Mouse (Mus musculus) adrenal gland, adult 18-20 months (tissue): ENCODE measurements around the gene Cuzd1. TPM values are rescaled to one million over a fixed set of nuclear protein-coding genes. Genes with fewer than 3 reads are reported as not detected.

Experiments
- DNase-seq, 2 experiments: peaks; one replicate each; pipeline ENCODE4 v3.0.0; 2021 to 2022; ENCODE audit warnings: low spot score in 2 of 2
- long read RNA-seq, 2 experiments: library from polyadenylated mRNA; stranded (forward); transcript quantifications; one replicate each; pipeline ENCODE4 v2.0.0; 2021
- total RNA-seq, 2 experiments: library from RNA; stranded (reverse); gene quantifications; 1 replicate in 1 of 2; 2 replicates in 1 of 2; pipeline ENCODE4 v1.2.3; 2021

The Cuzd1 gene
- not detected for total RNA-seq
- long read RNA-seq, experiment 1: 0 reads
- long read RNA-seq, experiment 2: 0 reads

DNA sequence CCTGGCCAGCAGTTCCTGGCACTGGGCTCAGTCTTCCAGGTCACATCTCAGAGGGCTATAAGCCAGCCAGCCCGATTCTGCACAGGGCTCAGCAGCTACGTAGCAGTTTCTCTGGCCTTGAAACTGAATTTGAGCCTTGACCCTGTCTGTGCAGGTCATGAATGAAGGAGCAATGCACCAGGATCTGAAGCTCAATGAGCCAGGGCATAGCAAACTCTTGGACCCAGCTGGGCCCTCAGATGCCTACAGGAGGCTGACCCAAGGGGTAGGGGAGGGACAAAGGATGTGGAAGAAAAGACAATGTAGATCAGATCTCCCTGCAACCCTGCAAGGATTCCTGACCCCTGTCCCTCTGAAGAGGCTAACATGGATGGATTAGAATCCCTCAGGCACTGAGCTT lies at the start of gene Cuzd1:
TSS of gene Cuzd1 (minus strand) at position 101 of the 400 bp plus-strand sequence.
- no peak for DNase-seq

- DNase-seq: no peak
These were observed 49.4 kb upstream of the Cuzd1 start for GRCm38 (mm10) chr7:131371470-131371860.

GRCm38 (mm10) chr7:131370648-131371469 lies 48.8 kb upstream of the Cuzd1 start, which contains the start of gene Pstk:
Gene Pstk, plus strand, starts transcription at chr7:131371141.
- peak; percentile 89 to 91 for DNase-seq

DNA sequence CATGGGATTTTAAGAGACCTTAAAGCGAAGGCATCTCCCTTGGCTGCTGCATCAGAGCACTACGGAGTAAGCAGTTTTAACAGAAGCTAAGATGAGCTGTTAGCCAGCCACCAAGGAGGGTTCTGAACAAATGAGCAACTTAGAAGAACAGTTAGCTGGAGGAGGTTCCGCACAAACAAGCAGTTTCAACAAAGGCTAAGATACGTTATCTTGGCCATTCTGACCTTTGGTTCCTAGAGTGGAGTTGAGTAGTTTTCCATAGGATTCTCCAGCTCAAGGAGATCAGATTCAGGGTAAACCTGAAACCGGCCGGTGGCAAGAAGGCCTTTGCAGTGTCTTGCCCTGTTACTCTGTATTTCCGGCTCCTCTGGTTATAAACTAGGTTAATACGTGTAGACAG lies 42.0 kb upstream of the Cuzd1 start:
- no peak for DNase-seq

DNA sequence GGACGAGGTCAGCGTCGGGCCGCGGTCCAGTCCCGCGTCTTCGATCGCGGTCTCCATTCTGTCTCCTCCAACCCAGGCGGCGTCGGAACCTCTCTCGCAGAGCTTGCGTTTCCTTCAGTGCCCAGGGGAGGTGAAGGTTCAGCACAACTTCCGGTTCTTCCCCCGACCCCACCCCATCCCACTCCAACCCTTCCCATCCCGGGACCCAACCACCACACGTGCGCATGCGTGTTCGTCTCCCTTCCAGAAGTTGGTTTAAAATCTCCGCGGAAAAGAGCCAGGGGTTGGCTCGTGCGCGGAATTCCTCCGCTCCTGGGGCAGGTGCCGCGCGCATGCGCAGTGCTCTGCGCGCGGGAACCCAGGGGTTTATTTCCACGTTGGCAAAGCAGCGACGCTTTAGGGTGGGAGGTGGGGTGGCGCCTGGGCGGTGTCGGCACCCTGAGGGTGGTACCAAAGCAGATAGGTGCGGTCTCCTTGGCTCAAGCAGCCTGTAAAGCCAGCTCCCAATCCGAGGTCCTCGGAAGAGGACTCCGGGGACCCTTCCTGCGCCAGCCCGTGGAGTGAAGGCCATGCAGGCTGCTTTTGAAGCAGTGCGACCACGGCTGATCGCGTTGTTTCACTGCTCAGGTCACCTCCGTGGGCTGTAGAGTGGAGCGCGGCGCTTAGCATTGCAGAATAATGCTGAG lies 40.7 kb upstream of the Cuzd1 start, which contains the start of gene 2310057M21Rik:
TSS of gene 2310057M21Rik (minus strand) at position 145 of the 686 bp plus-strand sequence.
- DNase-seq: peak; percentile 88

- DNase-seq: no peak
These were observed 40.1 kb upstream of the Cuzd1 start for GRCm38 (mm10) chr7:131362269-131362614.

DNA sequence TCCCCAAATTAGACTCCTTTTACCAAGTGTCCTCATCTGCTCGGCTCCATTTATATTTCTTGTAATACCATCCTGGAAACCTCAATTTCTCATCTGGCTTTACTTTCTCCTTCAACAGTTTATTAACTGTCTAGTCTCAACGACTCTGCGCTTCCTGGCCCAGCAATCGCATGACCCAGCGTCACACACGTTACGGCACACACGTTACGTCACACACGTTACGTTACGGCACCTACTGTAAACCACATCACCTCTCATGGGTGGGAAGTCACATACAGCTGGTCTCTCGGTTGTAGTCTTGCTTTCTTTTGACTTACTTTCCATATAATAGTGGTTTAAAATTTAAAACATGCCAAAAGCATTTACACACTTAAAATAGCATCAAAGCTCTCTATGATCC lies 34.0 kb upstream of the Cuzd1 start:
- no peak for DNase-seq

DNA sequence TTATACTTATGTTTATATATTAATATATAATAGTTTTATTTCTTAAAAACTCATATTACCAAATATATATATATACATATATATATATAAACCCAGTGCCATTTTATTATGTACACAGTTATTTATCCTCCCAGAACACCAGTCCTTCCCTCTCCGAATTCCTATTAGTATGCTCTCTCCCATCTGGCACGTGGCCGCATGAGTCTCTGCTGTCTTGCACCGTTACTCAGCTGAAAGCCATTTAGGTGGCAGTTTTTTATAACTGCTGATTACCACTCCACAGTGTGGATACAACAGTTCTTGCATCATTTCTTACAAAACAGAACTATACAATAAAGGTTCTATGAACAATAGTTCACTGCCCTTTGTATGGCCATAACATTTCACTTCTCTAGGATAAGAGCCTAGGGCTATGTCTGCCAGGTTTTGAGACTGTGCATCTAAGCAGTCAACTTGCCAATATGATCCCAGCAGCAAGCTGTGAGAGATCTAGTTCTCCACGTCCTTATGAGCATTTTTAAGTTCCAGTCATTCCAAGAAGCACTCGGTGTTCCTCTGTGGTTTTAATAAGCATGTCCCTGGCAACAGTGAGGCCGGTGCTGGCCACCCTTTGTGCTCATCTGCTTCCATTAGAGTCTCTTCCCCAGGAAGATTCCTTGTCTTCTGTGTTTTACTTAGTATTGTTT lies 23.9 kb upstream of the Cuzd1 start:
- no peak for DNase-seq

DNA sequence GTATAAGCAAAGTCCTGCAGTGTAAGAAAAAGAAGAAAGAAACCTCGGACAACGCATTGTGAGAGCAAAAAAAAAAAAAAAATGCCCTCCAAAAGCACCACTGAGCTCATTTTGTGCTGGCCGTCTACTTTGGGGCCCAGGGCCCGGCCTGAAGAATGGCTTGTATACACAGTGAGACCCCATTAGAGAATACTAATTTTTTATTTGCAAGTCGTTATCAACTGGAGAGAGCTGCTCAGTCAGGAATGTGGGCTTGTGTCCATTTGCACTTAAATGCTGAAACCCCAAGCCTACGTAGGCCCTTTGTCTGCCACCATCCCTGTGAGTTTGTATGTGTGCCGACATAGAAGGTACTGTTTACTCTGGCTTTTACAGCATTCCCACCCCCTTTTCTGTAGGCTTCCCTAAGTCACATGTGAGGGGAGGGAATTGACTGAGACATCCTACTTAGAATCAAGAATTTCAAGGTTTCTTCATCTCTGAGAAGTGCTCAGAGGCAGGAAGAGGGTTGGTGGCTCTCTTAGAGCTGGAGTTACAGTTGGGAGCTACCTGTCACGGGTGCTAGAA lies 15.5 kb upstream of the Cuzd1 start:
- DNase-seq: no peak

- DNase-seq: no peak
These were observed 11.5 kb upstream of the Cuzd1 start, which contains the start of gene Fam24a for GRCm38 (mm10) chr7:131333564-131333963. Gene Fam24a, plus strand, starts transcription at chr7:131333864.

DNA sequence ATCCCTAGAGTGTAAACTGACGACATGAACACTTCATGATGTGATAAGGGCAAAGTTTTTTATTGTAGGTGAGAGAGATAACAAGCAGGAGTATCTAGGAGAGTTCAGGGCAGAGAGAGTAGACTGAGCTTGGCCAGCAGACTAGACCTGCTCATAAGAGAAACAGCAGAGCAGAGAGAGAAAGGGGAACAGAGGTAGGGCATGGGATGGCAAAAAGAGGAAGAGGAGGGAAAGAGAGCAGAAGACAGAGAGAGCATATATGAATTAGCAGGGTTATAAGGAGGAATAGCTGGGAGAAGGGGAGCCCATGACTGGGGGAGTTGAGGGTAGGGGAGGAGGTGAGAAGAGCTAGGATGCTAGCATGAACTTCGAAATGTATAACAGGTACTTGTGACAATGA lies 9.6 kb upstream of the Cuzd1 start:
- no peak for DNase-seq

DNA sequence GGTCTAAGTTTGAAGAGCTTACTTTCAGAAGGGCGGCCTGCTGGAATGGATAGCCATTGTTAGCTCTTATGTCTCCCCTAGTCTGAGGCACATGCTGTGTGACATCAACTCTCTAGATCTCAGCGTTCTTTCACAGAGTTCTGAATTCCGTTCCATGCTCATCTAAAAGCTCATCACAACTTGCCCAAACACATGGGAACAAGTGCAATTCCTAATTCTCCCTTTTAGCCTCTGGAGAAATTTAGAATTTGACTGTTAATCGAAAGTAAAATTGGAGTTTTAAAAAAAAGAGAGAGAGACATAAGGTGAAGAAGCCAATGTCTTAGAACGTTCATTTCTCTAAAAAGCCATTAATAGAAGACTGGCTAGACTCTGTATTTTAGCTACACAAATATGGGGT lies 7.3 kb upstream of the Cuzd1 start, which contains the start of gene Fam24b:
TSS of gene Fam24b (minus strand) at position 101 of the 400 bp plus-strand sequence.
- DNase-seq: no peak

DNA sequence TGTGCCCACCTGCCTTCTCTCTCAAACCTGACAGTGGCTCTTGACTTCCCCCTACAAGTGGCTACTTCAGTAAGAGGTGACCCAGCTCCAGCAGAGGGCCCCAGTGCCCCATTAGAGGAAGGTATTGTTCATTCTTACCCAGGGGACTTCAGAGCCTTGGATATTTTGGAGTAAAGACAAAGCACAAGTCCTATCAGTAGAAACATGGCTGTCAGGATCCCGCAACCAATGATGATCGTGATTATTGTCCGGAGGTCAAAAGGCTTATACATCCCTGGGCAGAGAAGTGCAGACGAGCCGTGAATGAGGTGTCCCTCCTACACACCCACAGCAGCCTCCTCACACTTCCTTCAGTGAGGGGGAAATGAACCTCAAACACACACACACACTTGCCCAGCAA lies 5.0 kb upstream of the Cuzd1 start:
- DNase-seq: no peak

DNA sequence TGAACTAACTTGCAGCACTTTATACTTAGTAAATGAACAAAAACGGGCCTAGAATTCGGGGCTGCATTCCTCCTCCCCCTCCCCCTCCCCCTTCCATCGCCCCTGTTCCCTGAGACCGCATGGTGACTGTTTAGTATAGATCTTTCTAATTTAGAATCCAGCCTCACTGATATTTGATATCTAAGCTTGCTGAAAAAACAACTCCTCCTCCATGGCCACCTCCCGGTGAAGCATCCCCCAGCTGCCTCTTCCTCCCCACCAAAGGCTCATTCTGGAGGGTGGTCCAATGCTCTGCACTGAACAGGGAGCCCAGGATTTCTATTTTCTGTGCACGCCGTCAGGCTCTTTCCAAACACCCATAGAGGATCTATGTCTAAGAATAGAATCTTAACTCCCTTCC lies 3.8 kb downstream of the Cuzd1 start:
- no peak for DNase-seq

- no peak for DNase-seq
These were observed 4.5 kb downstream of the Cuzd1 start for GRCm38 (mm10) chr7:131317587-131317986.

DNA sequence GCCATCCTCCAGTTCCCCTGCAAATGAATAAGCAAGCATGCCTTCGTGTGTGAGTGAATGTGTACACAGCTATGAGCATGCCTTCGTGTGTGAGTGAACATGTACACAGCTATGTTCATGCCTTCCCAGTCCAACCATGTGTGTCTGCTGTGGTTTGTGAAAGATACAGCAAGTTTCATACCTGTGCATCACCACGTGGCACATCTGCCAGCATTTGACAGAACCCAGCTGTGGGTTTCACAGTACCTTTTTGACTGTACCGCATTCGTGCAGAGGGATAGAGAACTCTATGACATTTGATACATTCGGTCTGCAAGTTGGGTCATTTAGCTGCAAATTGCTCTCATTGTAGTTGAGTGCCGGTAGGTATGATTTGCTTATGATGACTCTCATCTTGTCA lies 7.6 kb downstream of the Cuzd1 start:
- DNase-seq: no peak

DNA sequence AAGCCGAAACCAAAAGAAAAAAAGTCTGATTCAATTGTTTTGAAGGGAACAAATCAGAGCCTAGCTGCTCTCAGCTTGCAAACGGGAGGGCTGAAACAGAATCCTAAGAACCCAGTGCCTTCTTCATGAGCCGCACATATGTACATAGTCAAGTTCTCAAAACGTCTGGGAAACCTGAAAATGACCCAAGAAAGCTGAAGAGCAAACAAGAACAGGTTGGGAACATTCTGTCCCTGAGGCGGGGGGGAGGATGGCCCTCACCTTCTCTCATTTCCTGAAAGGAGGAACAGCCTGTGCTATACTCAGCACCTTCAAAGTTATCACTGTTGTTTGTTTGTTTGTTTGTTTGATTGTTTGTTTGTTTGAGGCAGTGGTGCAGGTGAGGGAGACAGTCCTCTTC lies 15.4 kb downstream of the Cuzd1 start:
- no peak for DNase-seq

DNA sequence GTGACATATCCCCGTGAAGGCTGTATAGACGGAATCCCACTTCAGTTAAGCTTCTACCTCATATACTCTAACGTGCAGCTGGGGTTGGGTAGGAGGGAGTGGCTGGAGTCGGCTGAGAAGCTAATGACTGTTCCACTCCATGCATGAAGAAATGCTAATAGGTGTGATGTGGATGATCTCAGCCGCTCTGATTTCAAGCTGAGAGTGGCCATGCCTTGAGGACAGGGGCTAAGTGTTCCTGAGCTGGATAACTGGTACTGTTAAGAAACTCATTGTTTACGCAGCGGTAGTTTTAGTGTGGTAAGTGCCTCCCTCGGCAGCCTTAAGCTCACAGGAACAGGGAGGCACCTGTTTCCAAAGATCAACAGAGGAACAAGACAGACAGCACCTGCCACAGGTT lies 18.8 kb downstream of the Cuzd1 start:
- no peak for DNase-seq

GRCm38 (mm10) chr7:131297151-131297550 lies 24.9 kb downstream of the Cuzd1 start:
- DNase-seq: no peak

DNA sequence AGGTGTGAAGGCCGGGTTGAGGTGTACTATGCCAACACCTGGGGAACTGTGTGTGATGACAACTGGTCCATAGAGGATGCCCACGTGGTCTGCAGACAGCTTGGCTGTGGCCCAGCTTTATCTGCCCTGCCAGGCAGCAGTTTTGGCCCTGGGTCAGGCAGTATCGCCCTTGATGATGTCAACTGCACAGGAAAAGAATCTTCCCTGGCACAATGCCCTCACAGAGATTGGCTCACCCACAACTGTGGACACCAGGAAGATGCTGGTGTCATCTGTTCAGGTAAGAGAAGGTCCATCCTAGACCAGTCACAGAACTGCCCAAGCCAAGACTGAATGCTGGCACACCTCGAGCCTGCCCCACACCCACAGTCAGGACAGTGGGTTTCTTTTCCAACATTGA lies 56.2 kb downstream of the Cuzd1 start:
- DNase-seq: no peak

GRCm38 (mm10) chr7:131264251-131264650 lies 57.8 kb downstream of the Cuzd1 start:
- no peak for DNase-seq
